Mouse (Mus musculus) central nervous system, embryonic 14 days (tissue): ENCODE measurements around the gene Olfr985. TPM values are rescaled to one million over a fixed set of nuclear protein-coding genes. Genes with fewer than 3 reads are reported as not detected.

Experiments used
- polyA plus RNA-seq: library from polyadenylated mRNA; depleted of rRNA; stranded (reverse); fragments of >200 nt; gene quantifications from 2 replicates; pipeline ENCODE4 v1.2.3, GENCODE M21; 2012; rRNA removed

The Olfr985 gene
- not detected in 2 replicates for polyA plus RNA-seq

DNA sequence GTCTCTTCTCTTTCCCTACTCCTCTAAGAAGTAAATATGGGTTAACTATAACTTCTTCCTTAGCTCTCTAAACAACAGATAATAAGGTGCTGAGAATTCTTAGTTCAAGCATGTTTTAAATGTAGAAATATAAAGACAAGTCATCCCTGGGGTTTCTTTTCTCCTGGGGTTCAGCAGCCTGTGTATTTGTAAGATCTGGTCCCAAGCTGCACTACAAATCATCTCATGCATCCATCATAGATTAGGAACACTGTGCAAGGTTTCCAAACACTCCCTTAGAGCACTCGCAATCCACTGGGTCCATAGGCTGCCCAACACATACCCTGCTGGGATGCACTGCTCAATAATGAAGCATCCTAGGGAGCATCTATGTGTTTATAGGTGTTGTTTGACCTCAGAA, at the start of gene Olfr985:
Gene Olfr985 (minus strand): TSS at position 101 of the 400 bp plus-strand sequence.

GRCm38 (mm10) chr9:40114106-40114505, 15.9 kb downstream of the Olfr985 start, which contains the start of gene Olfr984:
Olfr984 (minus strand) TSS chr9:40114206.

DNA sequence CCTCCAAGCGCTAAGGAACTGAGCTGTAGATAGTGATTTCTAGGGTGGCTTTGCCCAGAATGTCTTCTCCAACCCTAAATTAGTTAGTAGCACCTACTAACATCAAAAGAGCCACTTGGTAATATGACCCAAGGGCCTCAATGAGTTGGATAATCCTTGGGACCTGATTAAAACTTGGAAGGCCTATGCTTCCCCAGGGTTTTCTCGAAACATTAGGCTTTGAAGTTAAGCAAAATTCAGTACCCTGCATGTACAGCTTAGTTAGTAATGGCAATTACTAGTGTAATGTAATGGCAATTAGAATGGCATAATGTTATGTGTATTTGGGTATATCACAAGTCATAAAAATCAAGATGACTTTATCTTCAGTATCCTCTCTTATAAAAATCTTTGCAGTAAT, 36.5 kb downstream of the Olfr985 start, which contains the start of gene Olfr983:
Gene Olfr983 (minus strand): TSS at position 101 of the 400 bp plus-strand sequence.

Other genes with a start within 250 kb of the Olfr985 start
- gene Olfr229, start 222.8 kb downstream of the Olfr985 start, polyA plus RNA-seq, result not detected in 2 replicates
- not detected in 2 replicates for gene Olfr974, start 192.7 kb downstream of the Olfr985 start, polyA plus RNA-seq
- 0.03 and 0.05 TPM in 2 replicates for gene Olfr975, start 178.1 kb downstream of the Olfr985 start, polyA plus RNA-seq
- not detected in 2 replicates for gene Olfr976, start 169.1 kb downstream of the Olfr985 start, polyA plus RNA-seq
- gene Olfr978, start 138.1 kb downstream of the Olfr985 start, polyA plus RNA-seq, result not detected in 2 replicates
- not detected in 2 replicates for gene Olfr979, start 126.7 kb downstream of the Olfr985 start, polyA plus RNA-seq
- gene Olfr980, start 120.6 kb downstream of the Olfr985 start, polyA plus RNA-seq, result not detected in 2 replicates
- gene Olfr981, start 108.7 kb downstream of the Olfr985 start, polyA plus RNA-seq, result not detected in 2 replicates
- not detected in 2 replicates for gene Olfr982, start 56.4 kb downstream of the Olfr985 start, polyA plus RNA-seq
- gene Olfr983, start 36.6 kb downstream of the Olfr985 start, polyA plus RNA-seq, result not detected in 2 replicates
- not detected in 2 replicates for gene Olfr984, start 16.0 kb downstream of the Olfr985 start, polyA plus RNA-seq
- gene Tmem225, start 17.9 kb upstream of the Olfr985 start, polyA plus RNA-seq, result not detected in 2 replicates
- not detected in 2 replicates for gene Olfr986, start 50.7 kb upstream of the Olfr985 start, polyA plus RNA-seq
- 8.2 and 8.7 TPM in 2 replicates for gene Zfp202, start 62.1 kb upstream of the Olfr985 start, polyA plus RNA-seq
- 88.2 and 90.0 TPM in 2 replicates for gene Scn3b, start 139.0 kb upstream of the Olfr985 start, polyA plus RNA-seq